Mouse (Mus musculus): ENCODE data around the gene Zic1. TPM values are rescaled to one million over a fixed set of nuclear protein-coding genes. Genes with fewer than 3 reads are reported as not detected.

The Zic1 gene
- polyA plus RNA-seq, 1 experiment from 2014 or later = not detected

DNA sequence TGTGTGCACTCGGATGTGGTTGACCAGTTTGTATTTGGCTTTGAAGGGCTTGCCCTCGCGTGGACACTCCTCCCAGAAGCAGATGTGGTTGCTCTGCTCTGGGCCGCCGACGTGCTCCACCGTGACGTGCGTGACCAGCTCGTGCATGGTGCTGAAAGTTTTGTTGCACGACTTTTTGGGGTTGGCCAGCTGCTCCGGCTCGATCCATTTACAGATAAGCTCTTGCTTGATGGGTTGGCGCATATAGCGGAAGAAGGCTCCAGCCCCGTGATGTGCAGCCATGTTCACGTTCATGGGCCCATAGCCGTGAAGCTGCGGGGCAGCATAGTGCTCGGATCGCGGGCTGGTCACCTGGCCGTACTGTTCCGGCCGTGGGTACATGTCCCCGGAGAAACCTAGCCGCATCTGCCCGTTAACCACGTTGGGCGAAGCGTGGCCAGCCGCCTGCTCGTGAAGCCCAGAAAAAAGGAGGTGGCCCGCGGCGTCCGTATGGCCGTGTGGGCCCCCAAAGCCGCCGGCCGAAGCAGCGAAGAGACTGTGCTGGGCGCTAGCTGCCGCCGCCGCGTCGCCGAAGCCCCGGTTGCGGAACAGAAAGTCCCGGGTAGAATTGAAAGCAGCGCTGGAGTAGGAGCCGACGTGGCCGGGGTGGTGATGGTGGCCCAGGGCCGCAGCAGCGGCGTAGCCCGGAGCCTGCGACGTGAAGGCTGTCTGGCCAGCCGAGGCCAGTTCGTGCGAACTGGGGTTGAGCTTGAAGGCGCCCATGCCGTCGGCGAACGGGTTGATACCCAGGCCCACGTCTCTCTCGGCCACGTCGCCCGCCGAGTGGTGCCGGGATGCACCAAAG is 1.3 kb downstream of the Zic1 start:
- H3K9me3 ChIP-seq (ENCODE audit: control insufficient read depth, low read length) = no peaks in the 10 kb centered on the region
- H3K27me3 ChIP-seq (ENCODE audit: control insufficient read depth, insufficient read depth, low read depth, low read length) = peaks cover 87% of the 10 kb centered on the region
- H3K4me3 ChIP-seq (ENCODE audit: low read length) = peak overlapping the region; percentile 36
- H3K9ac ChIP-seq (ENCODE audit: low read length) = 0 out of 2 replicates have a peak overlapping the region, but pooled peaks have one; percentile 15
- H3K27ac ChIP-seq (ENCODE audit: low read length) = no peak overlapping the region
- no peaks in the 10 kb centered on the region for H3K36me3 ChIP-seq (ENCODE audit: control insufficient read depth, insufficient read depth, low read length)
- WGBS = 1% methylated on average over 77 of the region's 77 CpGs
- H3K4me1 ChIP-seq (replicated peaks; ENCODE audit: control insufficient read depth, insufficient read depth, low read length) = peaks cover 15% of the 10 kb centered on the region; the same call in 1 of the 2 replicates
- peak overlapping the region; percentile 45 for H3K4me2 ChIP-seq (ENCODE audit: low read depth, low read length)
- ATAC-seq (ENCODE audit: low read depth) = peak; percentile 39

DNA sequence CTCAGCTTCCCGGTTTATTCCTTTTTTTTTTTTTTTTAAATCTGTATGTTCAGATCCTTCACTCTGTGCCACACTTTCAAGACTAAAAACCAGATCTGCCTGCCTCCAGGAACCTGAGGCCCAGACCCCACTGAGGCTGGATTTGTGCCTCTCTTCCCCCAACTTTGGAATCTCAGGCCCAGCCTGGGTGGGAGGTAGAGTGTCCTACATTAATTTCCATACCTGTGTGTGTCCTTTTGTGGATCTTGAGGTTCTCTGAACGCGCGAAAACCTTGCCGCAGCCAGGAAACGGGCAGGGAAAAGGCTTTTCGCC is 1.8 kb downstream of the Zic1 start:
- H3K4me2 ChIP-seq (ENCODE audit: low read depth, low read length) = no peak overlapping the region
- no peak overlapping the region for H3K27ac ChIP-seq (ENCODE audit: low read length)
- WGBS = 1% methylated on average over 7 of the region's 7 CpGs
- H3K36me3 ChIP-seq (ENCODE audit: control insufficient read depth, insufficient read depth, low read length) = no peaks in the 10 kb centered on the region
- no peak overlapping the region for H3K4me3 ChIP-seq (ENCODE audit: low read length)
- no peak overlapping the region for H3K9ac ChIP-seq (ENCODE audit: low read length)
- H3K9me3 ChIP-seq (ENCODE audit: control insufficient read depth, low read length) = no peaks in the 10 kb centered on the region
- no peak for ATAC-seq (ENCODE audit: low read depth)
- peaks cover 15% of the 10 kb centered on the region; the same call in 1 of the 2 replicates for H3K4me1 ChIP-seq (replicated peaks; ENCODE audit: control insufficient read depth, insufficient read depth, low read length)
- H3K27me3 ChIP-seq (ENCODE audit: control insufficient read depth, insufficient read depth, low read depth, low read length) = peaks cover 85% of the 10 kb centered on the region

DNA sequence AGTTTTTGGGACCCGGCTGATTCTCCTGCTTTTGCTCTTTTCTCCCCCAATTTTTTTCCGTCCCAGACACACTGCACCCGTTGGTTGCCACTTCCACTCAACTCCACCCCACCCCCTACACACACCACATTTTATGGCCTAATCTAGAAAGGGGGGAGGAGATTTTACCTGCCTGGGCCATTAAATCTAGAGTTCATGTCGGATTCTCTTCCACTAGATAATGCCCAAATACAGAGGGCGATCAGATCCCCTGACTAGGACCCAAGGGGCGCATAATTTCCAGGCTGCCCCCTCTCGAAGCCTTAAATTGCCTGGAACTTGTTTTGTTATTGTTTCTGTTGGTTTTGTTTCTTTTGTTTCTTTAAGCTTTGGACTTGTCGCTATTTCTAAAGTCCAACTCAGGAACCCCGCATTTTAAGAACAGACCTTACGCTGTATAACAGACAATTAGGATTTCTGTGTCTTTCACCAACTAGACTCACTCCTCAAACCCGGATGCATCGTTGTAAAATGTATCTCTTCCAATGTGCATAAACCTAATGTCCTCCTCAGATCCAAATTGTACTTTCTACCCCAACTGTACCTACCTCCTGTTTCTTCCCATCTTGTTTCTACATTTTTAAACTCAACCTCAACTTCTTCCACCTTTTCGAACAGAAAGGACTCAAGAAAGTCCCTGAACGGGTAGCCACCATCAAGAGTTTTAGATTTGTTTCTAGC is 2.4 kb downstream of the Zic1 start:
- no peaks in the 10 kb centered on the region for H3K9me3 ChIP-seq (ENCODE audit: control insufficient read depth, low read length)
- no peak overlapping the region for H3K27ac ChIP-seq (ENCODE audit: low read length)
- H3K4me1 ChIP-seq (replicated peaks; ENCODE audit: control insufficient read depth, insufficient read depth, low read length) = peaks cover 15% of the 10 kb centered on the region; the same call in 1 of the 2 replicates
- peaks cover 80% of the 10 kb centered on the region for H3K27me3 ChIP-seq (ENCODE audit: control insufficient read depth, insufficient read depth, low read depth, low read length)
- no peaks in the 10 kb centered on the region for H3K36me3 ChIP-seq (ENCODE audit: control insufficient read depth, insufficient read depth, low read length)
- 4% methylated on average over 14 of the region's 14 CpGs for WGBS
- H3K4me3 ChIP-seq (ENCODE audit: low read length) = no peak overlapping the region
- H3K9ac ChIP-seq (ENCODE audit: low read length) = no peak overlapping the region
- H3K4me2 ChIP-seq (ENCODE audit: low read depth, low read length) = no peak overlapping the region
- ATAC-seq (ENCODE audit: low read depth) = no peak

DNA sequence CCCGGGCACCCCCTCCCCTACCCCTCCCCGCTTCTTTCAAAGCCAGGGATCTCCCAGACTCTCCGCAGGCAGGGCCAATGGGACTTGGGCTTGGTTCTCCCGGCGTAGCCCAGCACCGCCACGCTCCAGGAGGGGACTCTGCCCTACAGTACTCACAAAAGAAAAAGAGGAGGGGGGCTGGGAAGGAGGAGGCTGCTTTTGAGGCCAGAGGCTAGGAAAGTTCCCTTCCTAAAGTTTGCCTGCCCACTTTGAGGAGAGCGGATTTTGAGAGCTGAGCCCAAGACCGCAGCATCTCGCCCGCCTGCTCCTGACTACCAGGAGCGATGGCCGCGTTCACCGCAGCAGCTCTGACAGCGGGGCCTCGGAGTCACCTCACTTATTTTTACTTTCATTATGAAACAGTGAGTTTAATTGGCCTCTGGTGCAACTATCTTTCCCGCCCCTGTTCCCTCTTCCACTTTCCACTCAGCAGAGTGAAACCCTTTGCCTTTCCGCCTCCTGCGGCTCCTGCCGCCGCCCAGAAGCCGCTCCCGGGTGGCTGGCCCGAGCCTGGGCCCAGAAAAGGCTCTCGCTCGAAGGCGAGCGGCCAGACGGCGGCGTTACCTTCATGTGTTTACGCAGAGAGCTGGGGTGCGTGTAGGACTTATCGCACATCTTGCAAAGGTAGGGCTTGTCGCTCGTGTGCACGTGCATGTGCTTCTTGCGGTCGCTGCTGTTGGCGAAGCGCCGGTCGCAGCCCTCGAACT is 3.6 kb downstream of the Zic1 start, which contains the start of gene Zic4:
TSS of gene Zic4 (plus strand) at position 558 of the 746 bp plus-strand sequence.
- Histone ChIP-seq H3K36me3 (ENCODE audit: control insufficient read depth, insufficient read depth, low read length) (no peaks in the 10 kb centered on the region), H3K9ac (ENCODE audit: low read length) (no peak within 1 kb of the TSS), H3K4me3 (ENCODE audit: low read length) (peak within 1 kb of the TSS; percentile 40), H3K9me3 (ENCODE audit: control insufficient read depth, low read length) (no peaks in the 10 kb centered on the region), H3K4me1 (replicated peaks; ENCODE audit: control insufficient read depth, insufficient read depth, low read length) (peaks cover 15% of the 10 kb centered on the region; the same call in 1 of the 2 replicates), H3K27ac (ENCODE audit: low read length) (no peak within 1 kb of the TSS), H3K4me2 (ENCODE audit: low read depth, low read length) (peak within 1 kb of the TSS; percentile 46), H3K27me3 (ENCODE audit: control insufficient read depth, insufficient read depth, low read depth, low read length) (peaks cover 80% of the 10 kb centered on the region)
- peak; percentile 64; the same call in 1 of the 2 replicates for ATAC-seq (ENCODE audit: low read depth)
- 1% methylated on average over 42 of the region's 45 CpGs for WGBS

DNA sequence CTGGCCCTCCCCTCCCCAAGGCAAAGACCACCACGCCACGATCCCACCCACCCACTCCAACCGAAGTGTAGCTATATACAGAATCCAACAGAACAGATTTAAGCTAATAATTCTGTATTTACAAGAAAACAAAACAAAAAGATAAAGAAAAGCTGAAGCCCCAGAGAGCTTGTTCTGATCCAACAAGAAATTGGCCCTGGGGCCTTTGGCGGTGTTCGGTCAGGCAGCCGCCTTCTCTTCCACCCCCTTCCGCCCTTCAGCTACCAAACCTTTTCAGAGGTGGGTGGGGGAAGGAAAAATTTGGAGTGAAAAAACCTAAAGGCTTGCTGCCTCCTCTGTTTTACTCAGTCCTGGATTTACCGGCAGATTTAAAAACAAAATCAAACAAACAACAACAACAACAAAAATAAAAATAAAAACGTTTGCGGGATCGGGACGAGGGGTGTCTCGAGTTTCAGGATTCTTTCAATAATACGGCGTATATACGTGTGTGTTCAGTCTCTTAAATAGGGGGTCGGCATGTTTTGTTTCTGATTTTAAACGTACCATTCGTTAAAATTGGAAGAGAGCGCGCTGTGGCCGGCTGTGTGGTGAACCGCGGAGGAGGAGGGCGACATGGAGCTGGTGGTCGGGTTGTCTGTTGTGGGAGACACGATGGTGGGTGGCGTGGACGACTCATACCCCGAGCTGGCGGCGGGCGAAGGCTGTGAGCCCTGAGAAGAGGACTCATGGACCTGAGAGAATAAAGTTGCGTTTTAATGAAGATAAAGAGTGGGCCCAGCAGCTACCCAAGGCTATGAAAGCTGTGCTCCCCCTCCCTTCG is 4.4 kb downstream of the Zic1 start:
- peaks cover 80% of the 10 kb centered on the region for H3K27me3 ChIP-seq (ENCODE audit: control insufficient read depth, insufficient read depth, low read depth, low read length)
- no peak overlapping the region for H3K27ac ChIP-seq (ENCODE audit: low read length)
- no peak for ATAC-seq (ENCODE audit: low read depth)
- under 1% methylated on average over 34 of the region's 35 CpGs for WGBS
- no peak overlapping the region; the same call in 1 of the 2 replicates for H3K4me3 ChIP-seq (ENCODE audit: low read length)
- H3K36me3 ChIP-seq (ENCODE audit: control insufficient read depth, insufficient read depth, low read length) = no peaks in the 10 kb centered on the region
- no peak overlapping the region for H3K9ac ChIP-seq (ENCODE audit: low read length)
- peaks cover 15% of the 10 kb centered on the region; the same call in 1 of the 2 replicates for H3K4me1 ChIP-seq (replicated peaks; ENCODE audit: control insufficient read depth, insufficient read depth, low read length)
- peak overlapping the region; percentile 46; the same call in 1 of the 2 replicates for H3K4me2 ChIP-seq (ENCODE audit: low read depth, low read length)
- no peaks in the 10 kb centered on the region for H3K9me3 ChIP-seq (ENCODE audit: control insufficient read depth, low read length)

DNA sequence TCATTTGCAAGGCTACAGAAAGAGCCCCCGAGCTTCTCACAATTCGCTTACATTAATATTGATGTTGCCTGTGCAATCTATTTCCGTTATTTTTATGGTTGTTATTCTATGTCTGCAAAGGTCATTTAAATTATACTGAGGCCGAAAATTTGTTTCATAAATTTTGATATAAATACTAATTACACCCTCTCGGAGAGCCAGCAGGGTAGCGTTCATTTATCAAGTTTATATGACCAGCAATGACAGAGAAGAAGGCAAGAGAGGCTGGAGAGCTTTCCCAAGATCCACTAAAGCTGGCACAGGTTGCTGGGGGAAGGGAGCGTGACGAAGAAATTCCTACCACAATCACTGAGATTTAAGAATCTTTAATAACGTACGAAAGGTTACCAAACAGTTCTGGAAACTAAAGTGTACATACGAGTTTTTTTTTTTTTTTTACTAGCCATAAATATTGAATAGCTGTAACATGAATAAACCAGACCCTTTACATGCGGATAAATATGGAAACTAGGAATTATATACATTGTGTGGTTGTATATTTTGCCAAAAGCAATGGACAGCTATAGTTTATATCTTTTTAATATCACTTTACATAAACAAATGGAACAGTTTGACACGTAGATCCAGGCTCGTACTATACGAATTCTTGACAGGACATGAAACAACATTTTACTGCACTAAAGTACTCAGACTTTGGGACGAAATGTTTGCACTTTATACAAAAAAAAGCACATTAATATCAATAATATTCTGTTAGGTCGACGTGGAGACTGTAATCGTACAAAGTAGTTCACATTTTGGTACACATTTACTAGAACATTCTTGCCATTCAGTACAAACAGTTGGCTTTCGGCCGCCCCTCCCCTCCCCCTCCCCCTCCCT is 5.2 kb downstream of the Zic1 start:
- Histone ChIP-seq H3K4me1 (replicated peaks; ENCODE audit: control insufficient read depth, insufficient read depth, low read length) (peaks cover 20% of the 10 kb centered on the region; the same call in 1 of the 2 replicates), H3K9me3 (ENCODE audit: control insufficient read depth, low read length) (no peaks in the 10 kb centered on the region), H3K27ac (ENCODE audit: low read length) (no peak overlapping the region), H3K36me3 (ENCODE audit: control insufficient read depth, insufficient read depth, low read length) (no peaks in the 10 kb centered on the region), H3K27me3 (ENCODE audit: control insufficient read depth, insufficient read depth, low read depth, low read length) (peaks cover 84% of the 10 kb centered on the region), H3K4me2 (ENCODE audit: low read depth, low read length) (no peak overlapping the region), H3K9ac (ENCODE audit: low read length) (no peak overlapping the region), H3K4me3 (ENCODE audit: low read length) (no peak overlapping the region)
- WGBS = 5% methylated on average over 21 of the region's 21 CpGs
- no peak for ATAC-seq (ENCODE audit: low read depth)

DNA sequence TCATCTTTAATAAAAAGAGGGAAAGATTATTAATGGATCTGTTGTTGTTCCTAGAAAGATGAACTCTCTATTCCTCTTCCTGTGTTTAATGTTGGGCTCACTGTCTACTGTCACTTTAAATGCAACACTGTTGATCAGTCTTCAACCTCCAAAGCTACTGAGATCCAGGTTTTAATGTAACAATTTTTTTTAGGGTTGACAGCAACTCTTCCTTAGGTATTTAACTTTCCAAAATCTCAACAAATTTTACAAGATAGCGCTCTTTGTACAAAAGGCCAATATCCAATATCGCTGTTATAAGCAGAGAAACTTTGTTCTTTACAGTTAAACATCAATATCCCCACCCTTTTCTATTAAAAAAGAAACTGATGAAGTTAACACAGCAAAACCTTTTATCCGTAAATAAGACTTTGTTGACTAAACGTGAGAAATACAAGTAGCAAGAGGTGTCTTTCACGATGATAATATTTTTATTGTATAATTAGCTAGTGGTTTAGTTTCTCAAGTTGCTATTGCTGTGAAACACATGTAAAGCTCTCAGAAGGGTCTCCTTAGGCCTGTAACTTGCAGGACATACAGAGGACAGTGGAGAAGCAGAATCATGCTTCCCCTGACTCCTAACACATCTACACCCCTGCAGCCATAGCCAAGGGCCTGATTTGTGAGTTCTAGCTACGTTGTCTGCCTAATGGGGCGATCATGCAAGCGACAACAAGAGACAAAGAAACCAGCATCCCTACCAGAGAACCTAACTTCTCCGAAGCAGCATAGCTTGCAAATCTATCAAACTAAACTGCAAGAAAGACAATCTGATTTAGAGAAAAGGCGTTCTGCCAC is 6.5 kb downstream of the Zic1 start:
- Histone ChIP-seq H3K36me3 (ENCODE audit: control insufficient read depth, insufficient read depth, low read length) (no peaks in the 10 kb centered on the region), H3K4me2 (ENCODE audit: low read depth, low read length) (no peak overlapping the region), H3K27ac (ENCODE audit: low read length) (no peak overlapping the region), H3K4me3 (ENCODE audit: low read length) (no peak overlapping the region), H3K27me3 (ENCODE audit: control insufficient read depth, insufficient read depth, low read depth, low read length) (peaks cover 84% of the 10 kb centered on the region), H3K9ac (ENCODE audit: low read length) (no peak overlapping the region), H3K9me3 (ENCODE audit: control insufficient read depth, low read length) (no peaks in the 10 kb centered on the region), H3K4me1 (replicated peaks; ENCODE audit: control insufficient read depth, insufficient read depth, low read length) (peaks cover 11% of the 10 kb centered on the region; the same call in 1 of the 2 replicates)
- ATAC-seq (ENCODE audit: low read depth) = no peak
- WGBS = 11% methylated on average over 10 of the region's 10 CpGs

Measured in lung, embryonic 16.5 days (tissue).